Mouse (Mus musculus): Measurements from ENCODE around the gene Gm44503. TPM values are rescaled to one million over a fixed set of nuclear protein-coding genes. Genes with fewer than 3 reads are reported as not detected.

The Gm44503 gene
- polyA plus RNA-seq, 1 experiment from 2014 or later = not detected

GRCm38 (mm10) chr9:73033406-73033805, 74.8 kb downstream of the Gm44503 start:
- no peak overlapping the region for H3K27ac ChIP-seq (replicated peaks)
- ATAC-seq (ENCODE audit: low FRiP score) = no peak
- no peaks in the 10 kb centered on the region for H3K27me3 ChIP-seq (replicated peaks)
- peaks cover 44% of the 10 kb centered on the region for H3K36me3 ChIP-seq
- no peak overlapping the region for H3K9ac ChIP-seq (replicated peaks)
- WGBS = 98% methylated on average over 1 of the region's 1 CpGs
- H3K4me1 ChIP-seq = peaks cover 4% of the 10 kb centered on the region
- H3K9me3 ChIP-seq (replicated peaks) = no peaks in the 10 kb centered on the region
- no peak overlapping the region for H3K4me3 ChIP-seq (replicated peaks)
- H3K4me2 ChIP-seq = no peak overlapping the region

- whole genome bisulfite sequencing = under 1% methylated on average over 49 of the region's 49 CpGs
Measured at GRCm38 (mm10) chr9:73039222-73039945, 80.7 kb downstream of the Gm44503 start.

GRCm38 (mm10) chr9:73040080-73040479, 81.4 kb downstream of the Gm44503 start, which contains the start of gene Pigb:
Gene Pigb, minus strand, starts transcription at chr9:73040378.
- no peak for ATAC-seq (ENCODE audit: low FRiP score)
- no peaks in the 10 kb centered on the region for H3K27me3 ChIP-seq (replicated peaks)
- 30% methylated on average over 6 of the region's 6 CpGs for WGBS

More at GRCm38 (mm10) chr9:73039222-73039945, 80.7 kb downstream of the Gm44503 start:
- H3K4me3 ChIP-seq (replicated peaks) = peak overlapping the region; percentile 89
- no peaks in the 10 kb centered on the region for H3K27me3 ChIP-seq (replicated peaks)
- peak overlapping the region; percentile 83 for H3K4me2 ChIP-seq
- H3K27ac ChIP-seq (replicated peaks) = peak overlapping the region; percentile 90
- no peaks in the 10 kb centered on the region for H3K9me3 ChIP-seq (replicated peaks)
- peak; percentile 92 for ATAC-seq (ENCODE audit: low FRiP score)
- H3K9ac ChIP-seq (replicated peaks) = peak overlapping the region; percentile 88
- peaks cover 1% of the 10 kb centered on the region for H3K36me3 ChIP-seq
- peaks cover 24% of the 10 kb centered on the region for H3K4me1 ChIP-seq

GRCm38 (mm10) chr9:73044146-73045079, 85.8 kb downstream of the Gm44503 start, which contains the start of gene Rab27a:
Gene Rab27a, plus strand, starts transcription at chr9:73044854.
- H3K4me3 ChIP-seq (replicated peaks) = peak within 1 kb of the TSS; percentile 51
- no peaks in the 10 kb centered on the region for H3K9me3 ChIP-seq (replicated peaks)
- H3K9ac ChIP-seq (replicated peaks) = peak within 1 kb of the TSS; percentile 65
- H3K27me3 ChIP-seq (replicated peaks) = no peaks in the 10 kb centered on the region
- H3K27ac ChIP-seq (replicated peaks) = peak within 1 kb of the TSS; percentile 51; the same call in 1 of the 2 replicates
- peaks cover 31% of the 10 kb centered on the region for H3K4me1 ChIP-seq
- peak within 1 kb of the TSS; percentile 93 for H3K4me2 ChIP-seq
- WGBS = 1% methylated on average over 41 of the region's 41 CpGs
- ATAC-seq (ENCODE audit: low FRiP score) = peak; percentile 71
- no peaks in the 10 kb centered on the region for H3K36me3 ChIP-seq

More at GRCm38 (mm10) chr9:73040080-73040479, 81.4 kb downstream of the Gm44503 start, which contains the start of gene Pigb:
- H3K4me1 ChIP-seq = peaks cover 31% of the 10 kb centered on the region
- peak within 1 kb of the TSS; percentile 83 for H3K4me2 ChIP-seq
- H3K27ac ChIP-seq (replicated peaks) = peak within 1 kb of the TSS; percentile 90
- H3K9ac ChIP-seq (replicated peaks) = peak within 1 kb of the TSS; percentile 88
- no peaks in the 10 kb centered on the region for H3K36me3 ChIP-seq
- H3K9me3 ChIP-seq (replicated peaks) = no peaks in the 10 kb centered on the region
- peak within 1 kb of the TSS; percentile 89 for H3K4me3 ChIP-seq (replicated peaks)

GRCm38 (mm10) chr9:73045204-73045603, 86.6 kb downstream of the Gm44503 start:
- peak overlapping the region; percentile 93 for H3K4me2 ChIP-seq
- WGBS = 9% methylated on average over 7 of the region's 7 CpGs
- H3K9ac ChIP-seq (replicated peaks) = peak overlapping the region; percentile 65
- ATAC-seq (ENCODE audit: low FRiP score) = no peak; the same call in 1 of the 2 replicates
- H3K9me3 ChIP-seq (replicated peaks) = no peaks in the 10 kb centered on the region
- peak overlapping the region; percentile 51 for H3K4me3 ChIP-seq (replicated peaks)
- H3K27ac ChIP-seq (replicated peaks) = no peak overlapping the region
- no peaks in the 10 kb centered on the region for H3K27me3 ChIP-seq (replicated peaks)
- H3K36me3 ChIP-seq = no peaks in the 10 kb centered on the region
- H3K4me1 ChIP-seq = peaks cover 33% of the 10 kb centered on the region

- peak overlapping the region; percentile 93 for H3K4me2 ChIP-seq
- no peaks in the 10 kb centered on the region for H3K36me3 ChIP-seq
- peak overlapping the region; percentile 51 for H3K4me3 ChIP-seq (replicated peaks)
- no peaks in the 10 kb centered on the region for H3K27me3 ChIP-seq (replicated peaks)
- H3K27ac ChIP-seq (replicated peaks) = no peak overlapping the region
- H3K9ac ChIP-seq (replicated peaks) = 0 out of 2 replicates have a peak overlapping the region, but pooled peaks have one; percentile 65
- H3K9me3 ChIP-seq (replicated peaks) = no peaks in the 10 kb centered on the region
- H3K4me1 ChIP-seq = peaks cover 28% of the 10 kb centered on the region
- WGBS = 71% methylated on average over 10 of the region's 10 CpGs
- no peak for ATAC-seq (ENCODE audit: low FRiP score)
Measured at GRCm38 (mm10) chr9:73045711-73046110, 87.1 kb downstream of the Gm44503 start.

GRCm38 (mm10) chr9:73047906-73048305, 89.3 kb downstream of the Gm44503 start:
- no peak for ATAC-seq (ENCODE audit: low FRiP score)
- WGBS = 80% methylated on average over 2 of the region's 2 CpGs
- H3K4me1 ChIP-seq = peaks cover 25% of the 10 kb centered on the region

GRCm38 (mm10) chr9:73048927-73049326, 90.3 kb downstream of the Gm44503 start:
- WGBS = 17% methylated on average over 4 of the region's 4 CpGs
- no peak overlapping the region for H3K9ac ChIP-seq (replicated peaks)
- H3K27ac ChIP-seq (replicated peaks) = no peak overlapping the region
- peaks cover 25% of the 10 kb centered on the region for H3K4me1 ChIP-seq
- ATAC-seq (ENCODE audit: low FRiP score) = no peak
- H3K4me2 ChIP-seq = no peak overlapping the region
- H3K27me3 ChIP-seq (replicated peaks) = no peaks in the 10 kb centered on the region
- H3K36me3 ChIP-seq = no peaks in the 10 kb centered on the region
- H3K9me3 ChIP-seq (replicated peaks) = no peaks in the 10 kb centered on the region
- H3K4me3 ChIP-seq (replicated peaks) = no peak overlapping the region

More at GRCm38 (mm10) chr9:73047906-73048305, 89.3 kb downstream of the Gm44503 start:
- Histone ChIP-seq H3K27ac (replicated peaks) (no peak overlapping the region), H3K4me2 (no peak overlapping the region), H3K9me3 (replicated peaks) (no peaks in the 10 kb centered on the region), H3K27me3 (replicated peaks) (no peaks in the 10 kb centered on the region), H3K4me3 (replicated peaks) (no peak overlapping the region), H3K36me3 (no peaks in the 10 kb centered on the region), H3K9ac (replicated peaks) (no peak overlapping the region)

- ATAC-seq (ENCODE audit: low FRiP score) = no peak
- Histone ChIP-seq H3K4me3 (replicated peaks) (no peak overlapping the region), H3K27ac (replicated peaks) (no peak overlapping the region), H3K27me3 (replicated peaks) (no peaks in the 10 kb centered on the region), H3K4me1 (peaks cover 18% of the 10 kb centered on the region), H3K9ac (replicated peaks) (no peak overlapping the region), H3K4me2 (no peak overlapping the region), H3K9me3 (replicated peaks) (no peaks in the 10 kb centered on the region), H3K36me3 (no peaks in the 10 kb centered on the region)
- 63% methylated on average over 5 of the region's 5 CpGs for WGBS
Measured at GRCm38 (mm10) chr9:73049833-73050232, 91.2 kb downstream of the Gm44503 start.

- no peak overlapping the region for H3K4me2 ChIP-seq
- no peaks in the 10 kb centered on the region for H3K9me3 ChIP-seq (replicated peaks)
- H3K27ac ChIP-seq (replicated peaks) = no peak overlapping the region
- no peaks in the 10 kb centered on the region for H3K27me3 ChIP-seq (replicated peaks)
- H3K4me3 ChIP-seq (replicated peaks) = no peak overlapping the region
- no peak overlapping the region for H3K9ac ChIP-seq (replicated peaks)
- H3K36me3 ChIP-seq = no peaks in the 10 kb centered on the region
- H3K4me1 ChIP-seq = peaks cover 10% of the 10 kb centered on the region
- no peak for ATAC-seq (ENCODE audit: low FRiP score)
- 66% methylated on average over 8 of the region's 8 CpGs for WGBS
Measured at GRCm38 (mm10) chr9:73050606-73051005, 92.0 kb downstream of the Gm44503 start.

- no peaks in the 10 kb centered on the region for H3K36me3 ChIP-seq
- H3K4me1 ChIP-seq = no peaks in the 10 kb centered on the region
- H3K9me3 ChIP-seq (replicated peaks) = no peaks in the 10 kb centered on the region
- no peak for ATAC-seq (ENCODE audit: low FRiP score)
- H3K27me3 ChIP-seq (replicated peaks) = no peaks in the 10 kb centered on the region
- 74% methylated on average over 10 of the region's 10 CpGs for WGBS
- no peak overlapping the region for H3K4me3 ChIP-seq (replicated peaks)
- no peak overlapping the region for H3K4me2 ChIP-seq
- no peak overlapping the region for H3K27ac ChIP-seq (replicated peaks)
- no peak overlapping the region for H3K9ac ChIP-seq (replicated peaks)
Measured at GRCm38 (mm10) chr9:73055441-73055911, 96.8 kb downstream of the Gm44503 start.
